Mouse (Mus musculus) liver, embryonic 13.5 days (tissue): Measurements from ENCODE around the gene Galnt3. TPM values are rescaled to one million over a fixed set of nuclear protein-coding genes. Genes with fewer than 3 reads are reported as not detected.

ENCODE experiments used
- ATAC-seq: fragments of 200-750 bp; cut with Nextera tagmentation; 2 replicates; pipeline ENCODE4 v1.8.0; 2017; ENCODE audit warnings: low read depth, mild to moderate bottlenecking, moderate number of reproducible peaks, moderate library complexity
- DNase-seq: peaks from one replicate; pipeline ENCODE4 v3.0.0; 2022
- H3K27ac ChIP-seq: fragments of 300-500 bp; sonication (generic); 2 replicates; pipeline ENCODE4 v1.5.1; 2015; ENCODE audit warnings: moderate library complexity, mild to moderate bottlenecking, inconsistent platforms
- H3K27me3 ChIP-seq: fragments of 300-500 bp; sonication (generic); 2 replicates; pipeline ENCODE4 v1.6.1; 2015; ENCODE audit warnings: mild to moderate bottlenecking, inconsistent platforms
- H3K36me3 ChIP-seq: fragments of 300-500 bp; sonication (generic); 2 replicates; pipeline ENCODE4 v1.6.1; 2015; ENCODE audit warnings: mild to moderate bottlenecking, inconsistent platforms
- H3K4me1 ChIP-seq: fragments of 300-500 bp; sonication (generic); replicated peaks from 2 replicates; pipeline ENCODE4 v1.6.1; 2015; ENCODE audit warnings: inconsistent platforms
- H3K4me2 ChIP-seq: fragments of 300-500 bp; sonication (generic); 2 replicates; pipeline ENCODE4 v1.6.1; 2015; ENCODE audit warnings: inconsistent platforms, mild to moderate bottlenecking, moderate library complexity
- H3K4me3 ChIP-seq: fragments of 300-500 bp; sonication (generic); replicated peaks from 2 replicates; pipeline ENCODE4 v1.5.1; 2015; ENCODE audit warnings: mild to moderate bottlenecking, inconsistent platforms
- H3K9ac ChIP-seq: fragments of 300-500 bp; sonication (generic); 2 replicates; pipeline ENCODE4 v1.6.1; 2015; ENCODE audit warnings: mild to moderate bottlenecking, inconsistent platforms
- H3K9me3 ChIP-seq: fragments of 300-500 bp; sonication (generic); replicated peaks from 2 replicates; pipeline ENCODE4 v1.6.1; 2016; ENCODE audit warnings: inconsistent platforms
- WGBS: fragments of 180-500 bp; shearing (Covaris S2); methylation state at CpG from one replicate; pipeline ENCODE4 v1.1.7; 2015; ENCODE audit not compliant: insufficient replicate concordance; 5-methylcytosine and 5-hydroxymethylcytosine counted together
- polyA plus RNA-seq: library from polyadenylated mRNA; unstranded; fragments of >200 nt; fragmentation: Nextera tagmentation; extraction: Ambion mirVana; gene quantifications from 2 replicates; pipeline ENCODE4 v1.2.1, GENCODE M21; 2015

The Galnt3 gene
- polyA plus RNA-seq, 1 experiment from 2014 or later: 0.23 TPM

- peaks cover 15% of the 10 kb centered on the region for H3K9me3 ChIP-seq
- no peak for DNase-seq
- H3K27me3 ChIP-seq: no peaks in the 10 kb centered on the region
- H3K9ac ChIP-seq: no peak overlapping the region
- no peak overlapping the region for H3K4me2 ChIP-seq
- no peak overlapping the region for H3K27ac ChIP-seq
- WGBS: 71% methylated on average over 17 of the region's 17 CpGs
- 0 out of 2 replicates have a peak, but pooled peaks cover 1% of the 10 kb centered on the region for H3K36me3 ChIP-seq
- H3K4me3 ChIP-seq: no peak overlapping the region
- no peaks in the 10 kb centered on the region for H3K4me1 ChIP-seq
- ATAC-seq: no peak
These were observed 81.1 kb downstream of the Galnt3 start for GRCm38 (mm10) chr2:66043441-66044404.

GRCm38 (mm10) chr2:66041917-66042419 lies 82.8 kb downstream of the Galnt3 start:
- Histone ChIP-seq H3K9me3 (peaks cover 5% of the 10 kb centered on the region), H3K36me3 (no peaks in the 10 kb centered on the region), H3K27ac (no peak overlapping the region), H3K27me3 (no peaks in the 10 kb centered on the region), H3K9ac (no peak overlapping the region), H3K4me1 (no peaks in the 10 kb centered on the region), H3K4me3 (no peak overlapping the region), H3K4me2 (no peak overlapping the region)
- ATAC-seq: no peak
- DNase-seq: no peak
- WGBS: 57% methylated on average over 9 of the region's 9 CpGs

GRCm38 (mm10) chr2:66041203-66041916 lies 83.4 kb downstream of the Galnt3 start:
- WGBS: 85% methylated on average over 21 of the region's 21 CpGs
- Histone ChIP-seq H3K4me3 (no peak overlapping the region), H3K9ac (no peak overlapping the region), H3K4me2 (no peak overlapping the region), H3K36me3 (no peaks in the 10 kb centered on the region), H3K4me1 (no peaks in the 10 kb centered on the region), H3K27ac (no peak overlapping the region), H3K9me3 (no peaks in the 10 kb centered on the region), H3K27me3 (no peaks in the 10 kb centered on the region)
- ATAC-seq (no peak), DNase-seq (no peak)

- Histone ChIP-seq H3K9me3 (no peaks in the 10 kb centered on the region), H3K4me3 (no peak overlapping the region), H3K4me2 (no peak overlapping the region), H3K4me1 (no peaks in the 10 kb centered on the region), H3K36me3 (no peaks in the 10 kb centered on the region), H3K9ac (no peak overlapping the region), H3K27me3 (no peaks in the 10 kb centered on the region), H3K27ac (no peak overlapping the region)
- no peak for DNase-seq
- ATAC-seq: no peak
These were observed 84.2 kb downstream of the Galnt3 start for GRCm38 (mm10) chr2:66040611-66041010.

GRCm38 (mm10) chr2:66034907-66035679 lies 89.7 kb downstream of the Galnt3 start:
- WGBS: 65% methylated on average over 9 of the region's 9 CpGs
- ATAC-seq (no peak), DNase-seq (no peak)
- H3K4me1 ChIP-seq: no peaks in the 10 kb centered on the region
- H3K9ac ChIP-seq: no peak overlapping the region
- H3K36me3 ChIP-seq: no peaks in the 10 kb centered on the region
- no peaks in the 10 kb centered on the region for H3K27me3 ChIP-seq
- no peak overlapping the region for H3K4me2 ChIP-seq
- H3K27ac ChIP-seq: no peak overlapping the region
- H3K4me3 ChIP-seq: no peak overlapping the region
- no peaks in the 10 kb centered on the region for H3K9me3 ChIP-seq

Other genes starting within 250 kb of the Galnt3 start
- gene Ttc21b, start 131.6 kb upstream of the Galnt3 start, polyA plus RNA-seq: 1.6 and 1.7 TPM in 2 replicates